Mouse (Mus musculus) megakaryocyte, embryonic 14.5 days (primary cell): ENCODE data around the gene E2f2.

Experiments used
- FLI1 ChIP-seq: IDR thresholded peaks from 2 replicates; pipeline ENCODE4 v1.6.1; 2012; ENCODE audit warnings: low read length, inconsistent platforms, mixed read lengths
- GATA1 ChIP-seq: IDR thresholded peaks from 3 replicates; pipeline ENCODE4 v1.6.1; 2012; ENCODE audit warnings: mixed read lengths, low read length, inconsistent platforms, borderline replicate concordance

GRCm38 (mm10) chr4:136242728-136243127 lies 70.5 kb downstream of the E2f2 start:
- TF ChIP-seq GATA1 (no peak), FLI1 (no peak)
